Mouse (Mus musculus) brain, embryonic 14.5 days (tissue): Measurements from ENCODE around the gene Aox3. TPM values are rescaled to one million over a fixed set of nuclear protein-coding genes. Genes with fewer than 3 reads are reported as not detected.

Source experiments
- DNase-seq: peaks from one replicate; pipeline ENCODE4 v3.0.0-alpha.2; 2011; ENCODE audit warnings: low read depth
- CTCF ChIP-seq: fragments of 200-500 bp; IDR thresholded peaks from 2 replicates; pipeline ENCODE4 v1.5.1; 2012; ENCODE audit warnings: inconsistent platforms, mild to moderate bottlenecking, moderate library complexity, borderline replicate concordance; ENCODE audit not compliant: insufficient read depth, insufficient read length; ENCODE audit errors: extremely low read depth
- POLR2A ChIP-seq: fragments of 200-500 bp; IDR thresholded peaks from 2 replicates; pipeline ENCODE4 v1.6.1; 2012; ENCODE audit warnings: mild to moderate bottlenecking, inconsistent platforms, borderline replicate concordance; ENCODE audit not compliant: poor library complexity, insufficient read depth, insufficient read length, severe bottlenecking; ENCODE audit errors: extremely low read depth
- polyA plus RNA-seq: library from polyadenylated mRNA; depleted of rRNA; stranded (reverse); fragments of >200 nt; gene quantifications from 2 replicates; pipeline ENCODE4 v1.2.3, GENCODE M21; 2012

The Aox3 gene
- polyA plus RNA-seq, 1 experiment: 0.64 TPM

GRCm38 (mm10) chr1:58081356-58081755 lies 31.6 kb upstream of the Aox3 start:
- no peak for DNase-seq
- no peak for TF ChIP-seq CTCF
- no peak for TF ChIP-seq POLR2A

- no peak for TF ChIP-seq POLR2A
- no peak for TF ChIP-seq CTCF
- no peak for DNase-seq
These were observed 23.6 kb upstream of the Aox3 start for GRCm38 (mm10) chr1:58089316-58089715.

- TF ChIP-seq POLR2A: no peak
- TF ChIP-seq CTCF: no peak
- DNase-seq: no peak
These were observed 22.7 kb upstream of the Aox3 start for GRCm38 (mm10) chr1:58090191-58090590.

- TF ChIP-seq CTCF: no peak
- TF ChIP-seq POLR2A: no peak
These were observed 21.7 kb upstream of the Aox3 start for GRCm38 (mm10) chr1:58091213-58091612.

GRCm38 (mm10) chr1:58091992-58092560 lies 20.9 kb upstream of the Aox3 start:
- DNase-seq: no peak
- TF ChIP-seq POLR2A (no peak), CTCF (no peak)

More at GRCm38 (mm10) chr1:58091213-58091612, 21.7 kb upstream of the Aox3 start:
- DNase-seq: no peak

- TF ChIP-seq CTCF (no peak), POLR2A (no peak)
- DNase-seq: no peak
These were observed 15.6 kb upstream of the Aox3 start for GRCm38 (mm10) chr1:58097338-58097737.

GRCm38 (mm10) chr1:58099119-58099518 lies 13.8 kb upstream of the Aox3 start:
- no peak for TF ChIP-seq CTCF
- TF ChIP-seq POLR2A: no peak
- DNase-seq: no peak

- TF ChIP-seq CTCF: no peak
- TF ChIP-seq POLR2A: no peak
- no peak for DNase-seq
These were observed 11.3 kb upstream of the Aox3 start for GRCm38 (mm10) chr1:58101531-58102146.

GRCm38 (mm10) chr1:58102494-58102893 lies 10.4 kb upstream of the Aox3 start:
- no peak for DNase-seq
- TF ChIP-seq CTCF (no peak), POLR2A (no peak)

- no peak for DNase-seq
- no peak for TF ChIP-seq POLR2A
- no peak for TF ChIP-seq CTCF
These were observed 7.2 kb upstream of the Aox3 start for GRCm38 (mm10) chr1:58105685-58106084.

- no peak for DNase-seq
- TF ChIP-seq CTCF (no peak), POLR2A (no peak)
These were observed 5.9 kb upstream of the Aox3 start for GRCm38 (mm10) chr1:58107066-58107465.

GRCm38 (mm10) chr1:58110241-58110640 lies 2.7 kb upstream of the Aox3 start:
- DNase-seq: no peak
- TF ChIP-seq POLR2A: no peak
- no peak for TF ChIP-seq CTCF

GRCm38 (mm10) chr1:58111315-58111714 lies 1.6 kb upstream of the Aox3 start:
- DNase-seq: no peak
- no peak for TF ChIP-seq CTCF
- no peak for TF ChIP-seq POLR2A
